Mouse (Mus musculus) kidney, adult 9 months (tissue): ENCODE data around the gene Pon1.

Source experiments
- DNase-seq: peaks from one replicate; pipeline ENCODE4 v3.0.0; 2022

Pon1 gene

GRCm38 (mm10) chr6:5177967-5178891 lies 15.5 kb downstream of the Pon1 start:
- DNase-seq, result no peak

- no peak for DNase-seq
Observed at GRCm38 (mm10) chr6:5174179-5174812, 19.4 kb downstream of the Pon1 start.

- DNase-seq, result no peak
Observed at GRCm38 (mm10) chr6:5172571-5172970, 21.2 kb downstream of the Pon1 start.

GRCm38 (mm10) chr6:5171418-5171817 lies 22.3 kb downstream of the Pon1 start:
- no peak for DNase-seq

- no peak for DNase-seq
Observed at GRCm38 (mm10) chr6:5168158-5168557, 25.6 kb downstream of the Pon1 start.

- DNase-seq, result no peak
Observed at GRCm38 (mm10) chr6:5167051-5167677, 26.6 kb downstream of the Pon1 start.

GRCm38 (mm10) chr6:5164855-5165254 lies 28.9 kb downstream of the Pon1 start:
- DNase-seq, result no peak

GRCm38 (mm10) chr6:5163507-5164144 lies 30.1 kb downstream of the Pon1 start:
- no peak for DNase-seq

GRCm38 (mm10) chr6:5162052-5162451 lies 31.7 kb downstream of the Pon1 start:
- DNase-seq, result no peak

GRCm38 (mm10) chr6:5159385-5159791 lies 34.4 kb downstream of the Pon1 start:
- no peak for DNase-seq

GRCm38 (mm10) chr6:5156541-5157425 lies 37.0 kb downstream of the Pon1 start:
- DNase-seq, result no peak

- no peak for DNase-seq
Observed at GRCm38 (mm10) chr6:5155313-5155927, 38.3 kb downstream of the Pon1 start.

GRCm38 (mm10) chr6:5154786-5155185 lies 39.0 kb downstream of the Pon1 start:
- no peak for DNase-seq

- no peak for DNase-seq
Observed at GRCm38 (mm10) chr6:5152185-5152584, 41.6 kb downstream of the Pon1 start.

- DNase-seq, result no peak
Observed at GRCm38 (mm10) chr6:5151171-5151570, 42.6 kb downstream of the Pon1 start.

- DNase-seq, result no peak
Observed at GRCm38 (mm10) chr6:5149941-5150340, 43.8 kb downstream of the Pon1 start.

- DNase-seq, result no peak
Observed at GRCm38 (mm10) chr6:5147488-5148142, 46.1 kb downstream of the Pon1 start.

- no peak for DNase-seq
Observed at GRCm38 (mm10) chr6:5139666-5140065, 54.1 kb downstream of the Pon1 start.

- no peak for DNase-seq
Observed at GRCm38 (mm10) chr6:5138875-5139631, 54.7 kb downstream of the Pon1 start.

- DNase-seq, result peak; percentile 34
Observed at GRCm38 (mm10) chr6:5136046-5136445, 57.7 kb downstream of the Pon1 start.
